Mouse (Mus musculus): Measurements from ENCODE around the gene Itln1. TPM values are rescaled to one million over a fixed set of nuclear protein-coding genes. Genes with fewer than 3 reads are reported as not detected.

The Itln1 gene
- total RNA-seq, 2 experiments from 2014 or later, result not detected

GRCm38 (mm10) chr1:171470371-171470871 lies 64.7 kb downstream of the Itln1 start:
- ATAC-seq (ENCODE audit: poor library complexity, severe bottlenecking), result peak; percentile 56; the same call in 1 of the 2 replicates

GRCm38 (mm10) chr1:171469678-171470077 lies 65.4 kb downstream of the Itln1 start:
- ATAC-seq (ENCODE audit: poor library complexity, severe bottlenecking), result no peak

Other genes starting within 250 kb of the Itln1 start
- gene Usp21, start 247.3 kb downstream of the Itln1 start, total RNA-seq (2015), result 41.1 and 41.9 TPM in 2 replicates
- 20.2 and 28.9 TPM in 2 replicates for gene Usp21, start 247.3 kb downstream of the Itln1 start, total RNA-seq (2017)
- gene Ufc1, start 240.3 kb downstream of the Itln1 start, total RNA-seq (2015), result 95.3 and 105 TPM in 2 replicates
- gene Ufc1, start 240.3 kb downstream of the Itln1 start, total RNA-seq (2017), result 54.6 and 78.6 TPM in 2 replicates
- gene Dedd, start 206.1 kb downstream of the Itln1 start, total RNA-seq (2015), result 22.4 and 23.6 TPM in 2 replicates
- gene Dedd, start 206.1 kb downstream of the Itln1 start, total RNA-seq (2017), result 12.1 and 13.1 TPM in 2 replicates
- gene Nit1, start 189.6 kb downstream of the Itln1 start, total RNA-seq (2015), result 6.5 and 9.7 TPM in 2 replicates
- 37.1 and 39.2 TPM in 2 replicates for gene Nit1, start 189.6 kb downstream of the Itln1 start, total RNA-seq (2017)
- gene Pfdn2, start 189.6 kb downstream of the Itln1 start, total RNA-seq (2015), result 26.1 and 38.4 TPM in 2 replicates
- gene Pfdn2, start 189.6 kb downstream of the Itln1 start, total RNA-seq (2017), result 16.0 and 27.3 TPM in 2 replicates
- 0.09 TPM in 1 of 2 replicates, not detected in the other for gene Klhdc9, start 174.5 kb downstream of the Itln1 start, total RNA-seq (2015)
- 0.16 and 0.59 TPM in 2 replicates for gene Klhdc9, start 174.5 kb downstream of the Itln1 start, total RNA-seq (2017)
- gene Nectin4, start 165.2 kb downstream of the Itln1 start, total RNA-seq (2015), result 0.66 and 1.2 TPM in 2 replicates
- 1.3 and 2.1 TPM in 2 replicates for gene Nectin4, start 165.2 kb downstream of the Itln1 start, total RNA-seq (2017)
- 95.6 and 105 TPM in 2 replicates for gene Arhgap30, start 146.3 kb downstream of the Itln1 start, total RNA-seq (2015)
- gene Arhgap30, start 146.3 kb downstream of the Itln1 start, total RNA-seq (2017), result 231 and 235 TPM in 2 replicates
- gene Usf1, start 124.0 kb downstream of the Itln1 start, total RNA-seq (2015), result 23.0 and 27.0 TPM in 2 replicates
- 76.7 and 80.1 TPM in 2 replicates for gene Usf1, start 124.0 kb downstream of the Itln1 start, total RNA-seq (2017)
- 3.8 and 4.1 TPM in 2 replicates for gene Tstd1, start 116.4 kb downstream of the Itln1 start, total RNA-seq (2015)
- 0.61 and 5.1 TPM in 2 replicates for gene Tstd1, start 116.4 kb downstream of the Itln1 start, total RNA-seq (2017)
- 0.33 and 0.59 TPM in 2 replicates for gene F11r, start 97.8 kb downstream of the Itln1 start, total RNA-seq (2015)
- gene F11r, start 97.8 kb downstream of the Itln1 start, total RNA-seq (2017), result not detected in 2 replicates
- gene Alyref2, start 31.8 kb downstream of the Itln1 start, total RNA-seq (2015), result 8.7 and 11.4 TPM in 2 replicates
- 12.7 and 13.2 TPM in 2 replicates for gene Alyref2, start 31.8 kb downstream of the Itln1 start, total RNA-seq (2017)
- gene Cd244a, start 23.9 kb upstream of the Itln1 start, total RNA-seq (2015), result 12.3 and 15.1 TPM in 2 replicates
- 16.3 and 16.8 TPM in 2 replicates for gene Cd244a, start 23.9 kb upstream of the Itln1 start, total RNA-seq (2017)
- 41.3 and 43.2 TPM in 2 replicates for gene Ly9, start 72.1 kb upstream of the Itln1 start, total RNA-seq (2015)
- gene Ly9, start 72.1 kb upstream of the Itln1 start, total RNA-seq (2017), result 72.9 and 75.3 TPM in 2 replicates
- gene Slamf7, start 117.7 kb upstream of the Itln1 start, total RNA-seq (2015), result 13.4 and 16.1 TPM in 2 replicates
- gene Slamf7, start 117.7 kb upstream of the Itln1 start, total RNA-seq (2017), result 9.3 and 17.3 TPM in 2 replicates
- gene Cd48, start 146.7 kb upstream of the Itln1 start, total RNA-seq (2015), result 528 and 600 TPM in 2 replicates
- 243 and 278 TPM in 2 replicates for gene Cd48, start 146.7 kb upstream of the Itln1 start, total RNA-seq (2017)
- not detected in 2 replicates for gene Slamf1, start 231.8 kb upstream of the Itln1 start, total RNA-seq (2015)
- gene Slamf1, start 231.8 kb upstream of the Itln1 start, total RNA-seq (2017), result not detected in 2 replicates

All from megakaryocyte, adult 5-6 weeks (primary cell).